Mouse (Mus musculus): ENCODE data around the gene Mbl2.

GRCm38 (mm10) chr19:30234416-30234815, 1.7 kb downstream of the Mbl2 start:
- TF ChIP-seq POLR2A (IDR thresholded peaks at IDR 0.05; ENCODE audit: extremely low read depth, insufficient read depth, low read length) (no peak), CTCF (IDR thresholded peaks at IDR 0.05; ENCODE audit: low read depth, low read length) (no peak)
